Mouse (Mus musculus) mature B cell (primary cell): ENCODE measurements around the gene Ets1.

Experiments used
- in situ Hi-C: fragments of 300-500 bp; cut with MboI; formaldehyde crosslinking; loops from 2 replicates; pipeline ENCODE4 v1.14.3; 2019

Ets1 gene

GRCm38 (mm10) chr9:32635627-32636385 lies at the start of gene Ets1:
Gene Ets1 (plus strand): TSS chr9:32636221.
- in situ Hi-C loops = no loop called here

- in situ Hi-C loops = loop anchor here (10.0 kb wide), 3 partner anchors 315 to 645 kb away; no protein-coding TSS in a partner anchor
These were observed 46.1 kb upstream of the Ets1 start for GRCm38 (mm10) chr9:32589900-32590299.

DNA sequence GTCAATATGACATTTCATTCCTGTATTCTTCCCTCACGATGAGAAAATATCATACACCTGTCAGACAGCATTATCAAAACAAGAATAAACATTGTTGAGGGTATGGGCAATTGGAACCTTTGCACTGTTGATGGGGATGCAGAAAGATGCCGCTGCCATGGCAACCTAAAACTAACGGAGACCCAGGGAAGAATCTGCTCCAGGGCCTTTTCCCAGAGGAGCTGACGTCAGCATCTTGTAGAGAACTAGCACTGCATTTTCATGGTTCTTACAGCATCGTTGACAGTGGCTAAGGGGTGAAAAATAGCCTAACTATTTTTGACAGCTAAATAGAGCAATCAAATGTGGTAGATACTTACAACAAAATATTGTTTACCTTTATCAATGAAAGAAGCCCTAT lies 45.5 kb upstream of the Ets1 start:
- in situ Hi-C loops = no loop called here

- in situ Hi-C loops = no loop called here
These were observed 44.1 kb upstream of the Ets1 start for GRCm38 (mm10) chr9:32591732-32592582.

GRCm38 (mm10) chr9:32592583-32592890 lies 43.5 kb upstream of the Ets1 start:
- in situ Hi-C loops = no loop called here

DNA sequence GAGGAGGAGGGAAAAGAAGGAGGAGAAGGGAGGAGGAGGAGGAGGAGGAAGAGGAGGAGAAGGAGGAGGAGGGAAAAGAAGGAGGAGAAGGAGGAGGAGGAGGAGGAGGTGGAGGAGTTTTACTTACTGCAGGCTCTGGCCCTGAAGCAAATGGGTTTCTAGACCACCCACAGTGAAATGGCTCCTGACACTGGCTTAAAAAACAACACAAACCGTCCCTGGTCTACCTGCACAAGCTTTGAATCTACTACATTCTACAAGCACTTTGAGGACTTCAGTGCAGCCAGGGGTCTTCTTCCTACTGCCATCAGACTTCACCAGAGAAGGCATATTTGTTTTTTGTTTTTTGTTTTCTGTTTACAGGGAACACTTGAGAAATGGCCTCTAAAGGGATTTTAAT lies 42.2 kb upstream of the Ets1 start:
- in situ Hi-C loops = no loop called here

DNA sequence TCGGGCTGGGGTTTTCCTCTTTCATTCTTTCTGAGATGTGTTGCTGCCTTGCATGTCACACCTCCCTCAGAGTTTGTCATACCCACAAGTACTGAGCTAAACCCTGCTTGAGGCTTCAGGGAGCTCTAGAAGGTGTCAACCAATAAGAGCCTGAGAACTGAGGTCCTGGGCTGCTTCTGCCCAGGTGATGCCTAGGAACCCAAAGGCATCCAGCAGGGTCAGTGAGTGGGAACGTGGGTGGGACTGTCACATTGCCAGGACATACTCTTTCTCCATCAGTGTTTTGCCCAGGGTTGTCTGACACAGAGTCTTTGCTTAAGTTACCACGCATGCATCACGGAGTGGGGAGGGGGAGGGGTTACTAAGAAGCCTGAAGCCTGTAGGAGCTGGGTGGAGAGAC lies 41.7 kb upstream of the Ets1 start:
- in situ Hi-C loops = no loop called here

DNA sequence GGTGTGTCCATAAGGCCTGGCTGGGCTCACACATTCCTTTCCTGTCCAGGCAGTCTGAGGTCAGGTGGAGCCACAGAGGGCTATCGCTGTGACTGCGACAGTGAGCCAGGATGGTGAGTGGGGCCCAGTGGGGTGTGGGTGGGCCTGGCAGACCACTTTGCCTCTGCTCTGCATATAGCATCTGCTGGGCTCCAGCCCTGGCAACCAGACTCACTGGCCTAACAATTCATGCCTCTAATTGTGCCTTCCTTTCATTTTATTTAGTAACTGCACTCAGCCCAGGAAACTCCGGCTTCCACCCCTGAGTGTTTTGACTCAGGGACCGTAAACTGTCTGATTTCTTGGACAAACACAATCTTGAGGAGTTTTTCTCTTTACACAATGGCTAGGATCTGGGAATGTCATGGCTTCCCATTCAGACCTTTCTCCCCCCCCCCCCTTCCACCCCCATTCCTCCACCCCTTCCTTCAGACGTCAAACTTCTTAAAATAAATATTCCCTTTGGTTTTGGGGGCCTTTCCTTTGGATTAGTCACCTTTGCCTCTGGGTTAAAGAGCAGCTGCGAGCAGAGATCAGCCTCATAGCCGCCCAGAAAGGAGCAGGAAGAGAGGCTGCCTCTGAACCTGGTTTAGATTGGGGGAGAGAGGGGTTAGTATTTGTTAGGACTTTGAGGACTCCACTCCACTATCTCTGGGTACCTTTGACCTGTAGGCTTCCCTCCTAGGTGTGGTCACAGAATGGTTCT lies 40.8 kb upstream of the Ets1 start:
- in situ Hi-C loops = loop anchor here (5.0 kb wide), 1 partner anchor 347 kb away; no protein-coding TSS in a partner anchor

DNA sequence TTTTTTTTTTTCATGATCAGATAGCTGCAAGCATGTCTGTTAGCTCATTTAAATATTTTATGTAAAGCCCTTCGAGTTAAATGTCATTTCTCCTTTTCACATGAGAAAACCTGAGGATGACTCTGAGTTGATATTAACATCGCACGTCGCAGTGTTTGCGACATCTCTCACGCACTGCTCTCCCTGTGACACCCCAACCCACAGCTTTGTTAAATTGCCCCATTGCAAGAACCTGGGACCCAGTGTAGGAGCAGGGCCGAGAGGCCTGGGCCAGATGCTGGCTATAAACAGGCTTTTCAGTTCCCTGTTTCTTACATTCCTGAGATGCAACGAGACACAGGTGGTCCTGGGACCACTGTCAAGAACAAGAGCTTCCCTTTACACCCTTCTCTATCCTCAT lies 39.7 kb upstream of the Ets1 start:
- in situ Hi-C loops = loop anchor here (5.0 kb wide), 1 partner anchor 346 kb away; no protein-coding TSS in a partner anchor

DNA sequence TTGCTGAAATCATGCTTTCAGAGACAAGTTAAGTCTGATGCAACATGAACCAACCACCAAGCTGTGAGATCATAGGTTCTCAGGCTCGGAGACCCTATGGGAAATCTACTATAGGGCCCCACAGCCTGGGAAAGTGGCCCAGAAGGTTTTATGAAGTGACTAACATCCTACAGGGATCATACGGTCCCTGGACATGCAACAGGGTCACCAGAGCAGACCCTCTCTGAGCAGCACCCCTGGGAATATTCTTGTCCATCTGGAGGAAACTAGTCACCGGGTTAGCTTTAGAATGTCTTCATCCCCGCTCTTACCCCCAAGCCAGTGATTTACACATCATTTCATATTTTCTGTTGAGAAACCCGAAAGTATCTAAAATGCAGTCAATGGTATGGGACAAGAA lies 34.1 kb upstream of the Ets1 start:
- in situ Hi-C loops = no loop called here

DNA sequence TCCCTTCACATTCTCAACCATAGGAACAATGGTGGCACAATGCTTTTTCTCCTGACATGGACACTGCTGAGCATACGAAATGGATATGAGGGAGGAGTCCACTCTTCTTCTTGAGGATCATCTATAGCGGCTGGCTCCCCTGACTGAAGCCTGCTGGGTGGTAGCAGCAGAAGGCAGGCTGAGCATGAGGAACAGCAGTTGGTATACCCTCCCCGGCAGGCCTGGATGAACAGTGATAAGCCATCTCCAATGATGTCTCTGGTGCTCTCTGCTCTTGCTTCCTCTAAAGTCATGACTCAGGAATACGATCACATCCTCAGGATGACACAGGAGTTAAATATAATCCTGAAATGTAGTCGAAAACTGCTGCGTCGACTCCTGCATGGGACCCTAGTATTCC lies 32.9 kb upstream of the Ets1 start:
- in situ Hi-C loops = no loop called here

DNA sequence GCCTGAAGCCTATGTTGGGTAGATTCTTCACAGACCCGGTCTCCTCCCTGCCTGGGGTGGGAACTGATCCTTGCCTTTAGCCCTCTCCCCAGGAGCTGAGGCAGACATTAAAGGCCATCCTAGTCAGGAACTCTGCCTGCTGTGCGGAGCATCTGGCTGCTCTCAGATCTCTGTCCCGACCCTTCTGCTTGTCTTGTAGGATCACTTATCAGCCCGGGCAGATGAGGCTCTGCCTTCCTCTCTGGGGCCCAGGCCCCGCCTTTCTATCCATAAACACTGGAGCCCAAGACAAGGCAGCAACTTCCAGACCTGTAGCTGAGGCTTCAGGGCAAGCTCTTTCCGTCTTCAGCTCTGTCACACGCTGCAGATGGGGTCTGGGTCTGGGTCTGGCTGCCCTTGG lies 28.8 kb upstream of the Ets1 start:
- in situ Hi-C loops = no loop called here

- in situ Hi-C loops = no loop called here
These were observed 27.0 kb upstream of the Ets1 start for GRCm38 (mm10) chr9:32608831-32609610.

DNA sequence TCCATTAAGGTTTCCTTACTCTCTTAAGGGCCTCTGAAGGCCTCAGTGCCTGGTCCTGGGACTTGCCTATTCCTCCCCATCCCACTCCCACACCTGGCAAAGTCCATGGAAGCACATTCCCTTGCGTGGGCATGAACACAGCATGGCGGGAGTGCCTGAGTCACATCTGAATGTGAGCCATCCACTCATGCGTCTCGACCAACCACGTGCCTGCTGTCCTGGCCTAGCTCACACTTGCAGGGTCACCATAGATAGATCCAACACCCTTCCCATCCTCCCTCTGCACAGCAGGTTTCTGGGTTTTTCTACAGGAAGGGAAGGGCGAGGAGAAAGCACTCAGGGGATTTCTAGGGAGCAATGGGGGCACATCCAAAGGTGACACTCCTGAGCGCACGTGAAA lies 25.8 kb upstream of the Ets1 start:
- in situ Hi-C loops = no loop called here

- in situ Hi-C loops = no loop called here
These were observed 25.4 kb upstream of the Ets1 start for GRCm38 (mm10) chr9:32610631-32611030.

GRCm38 (mm10) chr9:32611340-32611739 lies 24.7 kb upstream of the Ets1 start:
- in situ Hi-C loops = no loop called here

GRCm38 (mm10) chr9:32612426-32612825 lies 23.6 kb upstream of the Ets1 start:
- in situ Hi-C loops = no loop called here

GRCm38 (mm10) chr9:32612861-32613421 lies 23.1 kb upstream of the Ets1 start:
- in situ Hi-C loops = no loop called here

DNA sequence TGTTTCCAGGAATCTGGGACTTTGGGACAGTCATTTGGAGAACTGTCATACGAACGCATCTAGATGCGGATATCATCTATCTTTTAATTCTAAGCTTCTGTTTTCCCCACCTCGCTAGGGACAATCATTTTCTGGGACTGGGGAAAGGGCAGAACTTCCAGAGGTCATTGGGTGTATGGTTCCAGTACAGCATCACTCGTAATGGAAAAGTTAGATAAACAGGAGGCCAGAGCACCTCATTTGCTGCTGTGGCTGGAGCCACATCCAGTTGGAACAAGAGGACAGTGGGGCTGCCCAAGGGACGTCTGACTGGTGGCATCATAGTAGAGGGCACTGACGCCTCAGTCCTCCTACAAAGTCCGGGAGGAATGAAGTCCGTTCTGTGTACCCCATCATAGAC lies 21.8 kb upstream of the Ets1 start:
- in situ Hi-C loops = no loop called here

GRCm38 (mm10) chr9:32615461-32615860 lies 20.6 kb upstream of the Ets1 start:
- in situ Hi-C loops = loop anchor here (5.0 kb wide), 2 partner anchors 37 to 77 kb away; no protein-coding TSS in a partner anchor

GRCm38 (mm10) chr9:32615986-32616385 lies 20.0 kb upstream of the Ets1 start:
- in situ Hi-C loops = loop anchor here (5.0 kb wide), 2 partner anchors 36 to 76 kb away; no protein-coding TSS in a partner anchor
